Mouse (Mus musculus) cerebellum, adult 2 months (tissue): ENCODE results near the gene Dnal4.

Experiments used
- CTCF ChIP-seq: fragments of 200-500 bp; IDR thresholded peaks from 2 replicates; pipeline ENCODE4 v1.5.1; 2011; ENCODE audit warnings: low read depth, mild to moderate bottlenecking, control low read depth, low read length, moderate library complexity, borderline replicate concordance; ENCODE audit not compliant: insufficient read depth
- POLR2A ChIP-seq: fragments of 200-500 bp; IDR thresholded peaks from 2 replicates; pipeline ENCODE4 v1.6.1; 2011; ENCODE audit warnings: low read length, control low read depth, borderline replicate concordance; ENCODE audit not compliant: insufficient read depth

DNA sequence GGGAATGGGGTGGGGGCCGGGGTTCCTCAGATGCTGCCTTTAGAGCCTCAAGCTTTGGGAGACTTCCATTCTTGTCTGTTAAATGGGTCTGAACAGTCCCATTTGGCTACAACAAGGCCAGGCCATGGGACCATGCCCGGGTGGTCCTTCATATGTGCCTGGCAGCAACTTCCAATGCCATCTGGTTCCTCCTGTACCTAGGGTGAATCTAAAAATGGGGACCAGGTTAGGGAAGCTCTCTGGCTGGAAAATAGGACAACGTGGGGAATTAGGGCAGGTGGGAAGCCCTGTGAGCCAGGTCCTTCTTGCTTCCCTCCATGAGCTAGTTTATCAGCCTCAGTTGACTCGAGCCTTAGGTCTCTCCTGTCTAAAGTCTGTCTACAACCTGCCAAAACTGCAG, 33.3 kb upstream of the Dnal4 start:
- TF ChIP-seq CTCF (no peak), POLR2A (no peak)
